Mouse (Mus musculus) testis, postnatal 10 days (tissue): Measurements from ENCODE around the gene Cdc34.
A peak's percentile ranks its signal among the peaks of the same experiment; 100 is the strongest.
"Not testable (repeated sequence)": the region's sequence is repeated elsewhere in the genome, so short reads cannot be mapped to it uniquely, and the experiment has no call there.

Experiments
- DNase-seq: peaks from one replicate; pipeline ENCODE4 v3.0.0; 2021; ENCODE audit warnings: low spot score

The Cdc34 gene

DNA sequence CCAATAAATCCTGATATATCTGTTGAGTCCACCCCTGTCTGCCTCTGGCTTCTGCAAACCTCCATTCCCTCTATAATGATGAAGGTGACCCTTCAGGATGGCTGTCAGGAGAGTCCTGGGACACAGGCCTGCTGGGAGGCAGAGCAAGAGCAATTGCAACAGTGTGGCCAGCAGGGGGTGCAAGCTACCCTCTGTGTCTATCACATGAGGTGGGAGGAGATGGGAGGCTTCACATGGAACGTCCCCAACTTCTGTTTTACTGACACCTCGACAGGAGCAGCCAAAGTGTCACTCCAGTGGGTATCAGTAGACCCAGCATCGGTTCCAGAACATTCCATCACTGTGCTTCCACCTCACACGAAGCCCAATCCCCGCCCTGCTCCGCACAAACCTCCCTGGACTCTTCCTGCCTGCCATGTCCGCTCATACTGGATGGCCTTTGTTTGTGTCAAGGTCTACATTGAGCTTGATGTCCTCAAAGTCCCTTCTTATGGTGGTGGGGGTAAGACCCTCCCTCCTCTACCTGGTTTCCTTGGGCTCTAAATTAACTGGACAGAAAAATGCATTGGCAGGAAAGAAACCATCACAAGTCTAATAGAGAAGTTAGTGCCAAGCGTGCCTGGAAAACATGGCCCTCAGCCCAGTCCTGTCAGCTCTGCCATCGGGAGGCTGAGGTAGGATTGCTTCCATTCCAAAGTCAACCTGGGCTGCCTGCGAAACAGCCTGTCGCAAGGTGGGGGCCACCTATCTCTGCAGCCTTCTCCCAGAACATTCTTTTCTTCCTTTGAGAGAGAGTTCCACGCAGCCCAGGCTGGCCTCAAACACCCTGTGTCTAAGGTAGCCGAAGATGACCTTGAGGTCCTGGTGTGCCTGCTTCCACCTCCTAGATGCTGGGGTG is 13.5 kb downstream of the Cdc34 start:
- peak; percentile 89 for DNase-seq

DNA sequence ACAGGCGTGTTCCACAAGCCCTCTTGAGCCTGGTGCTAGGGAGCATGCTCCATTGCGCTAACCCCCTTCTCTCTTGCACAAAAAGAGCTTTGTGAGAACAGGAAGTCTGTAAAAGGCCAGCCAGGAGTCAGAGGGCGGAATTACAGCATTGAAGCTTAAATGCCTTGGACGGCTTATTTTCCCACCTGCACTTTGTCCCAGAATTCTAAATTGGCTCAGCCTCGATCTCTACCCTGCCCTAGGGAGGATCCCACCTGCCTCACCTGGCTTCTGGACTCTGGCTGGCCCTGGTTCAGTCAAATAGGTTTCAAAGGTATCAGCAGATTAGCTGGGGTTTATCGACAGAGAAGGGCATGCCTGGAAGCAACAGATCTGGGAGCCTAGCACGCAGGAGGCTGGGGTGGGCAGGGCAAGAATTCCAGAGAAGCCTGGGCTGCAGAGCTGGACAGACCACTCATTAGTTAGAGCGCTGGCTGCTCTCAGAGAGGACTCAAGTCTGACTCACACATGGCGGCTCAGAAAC is 14.2 kb downstream of the Cdc34 start:
- no peak for DNase-seq

DNA sequence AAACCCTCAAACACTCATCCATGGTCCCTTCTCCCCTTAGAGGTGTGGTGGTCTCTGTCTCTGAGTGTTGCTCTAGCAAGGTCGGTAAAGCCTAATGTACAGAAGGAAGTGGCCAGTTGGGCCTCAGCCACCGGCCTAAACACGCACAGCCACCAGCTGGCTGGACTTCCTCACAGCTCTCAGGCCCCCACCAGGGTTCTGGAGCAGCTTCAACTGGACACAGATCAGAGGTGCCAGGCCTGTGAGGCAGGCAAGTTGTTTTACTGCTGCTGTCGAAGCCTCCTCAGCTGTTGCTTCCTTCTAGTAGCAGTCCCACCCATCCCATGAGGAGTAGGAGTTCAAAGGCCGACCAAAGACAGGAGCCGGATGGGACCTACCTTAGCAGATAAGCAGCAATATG is 15.9 kb downstream of the Cdc34 start:
- DNase-seq = no peak

DNA sequence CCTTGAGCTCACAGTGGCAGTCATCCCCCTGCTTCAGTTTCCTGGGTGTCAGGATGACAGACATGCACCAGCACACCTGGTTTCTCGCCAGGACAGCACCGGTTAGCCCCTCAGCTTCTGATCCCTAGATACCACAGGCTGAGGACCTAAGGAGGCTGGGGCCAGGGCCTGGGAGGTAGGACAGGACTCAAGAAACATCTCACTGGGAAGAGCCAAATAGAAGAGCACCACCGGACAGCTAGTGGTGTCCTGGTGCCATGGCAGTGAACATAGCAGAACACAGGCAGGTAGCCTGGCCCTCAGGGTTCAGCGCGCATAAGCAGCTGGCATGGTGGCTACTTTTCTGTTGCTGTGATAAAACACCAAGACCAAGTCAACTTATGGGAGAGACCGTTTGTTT is 16.5 kb downstream of the Cdc34 start:
- DNase-seq = no peak

DNA sequence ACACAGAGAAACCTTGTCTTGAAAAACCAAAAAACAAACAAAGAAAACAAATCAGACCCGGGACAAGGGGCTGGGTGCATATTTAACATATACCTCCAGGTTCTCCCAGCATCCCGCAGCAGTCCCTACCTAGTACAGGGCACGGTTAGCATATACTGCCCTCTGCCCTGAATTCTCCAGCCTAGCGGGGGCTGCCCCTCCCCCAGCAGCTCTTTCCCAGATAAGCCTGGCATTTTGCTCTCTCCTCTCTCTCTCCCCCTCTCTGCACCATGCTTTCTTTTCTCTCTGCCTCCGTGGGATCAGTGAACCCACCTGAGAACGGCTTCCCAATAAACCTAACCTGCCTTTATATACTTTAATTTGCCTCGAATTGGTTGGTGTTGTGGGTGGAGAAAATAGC is 18.7 kb downstream of the Cdc34 start:
- no peak for DNase-seq

- no peak for DNase-seq
Measured at GRCm38 (mm10) chr10:79701443-79702129, 19.6 kb downstream of the Cdc34 start.

GRCm38 (mm10) chr10:79702970-79703369 is 21.0 kb downstream of the Cdc34 start:
- not testable (repeated sequence) for DNase-seq

- DNase-seq = no peak
Measured at GRCm38 (mm10) chr10:79703541-79703940, 21.5 kb downstream of the Cdc34 start.

DNA sequence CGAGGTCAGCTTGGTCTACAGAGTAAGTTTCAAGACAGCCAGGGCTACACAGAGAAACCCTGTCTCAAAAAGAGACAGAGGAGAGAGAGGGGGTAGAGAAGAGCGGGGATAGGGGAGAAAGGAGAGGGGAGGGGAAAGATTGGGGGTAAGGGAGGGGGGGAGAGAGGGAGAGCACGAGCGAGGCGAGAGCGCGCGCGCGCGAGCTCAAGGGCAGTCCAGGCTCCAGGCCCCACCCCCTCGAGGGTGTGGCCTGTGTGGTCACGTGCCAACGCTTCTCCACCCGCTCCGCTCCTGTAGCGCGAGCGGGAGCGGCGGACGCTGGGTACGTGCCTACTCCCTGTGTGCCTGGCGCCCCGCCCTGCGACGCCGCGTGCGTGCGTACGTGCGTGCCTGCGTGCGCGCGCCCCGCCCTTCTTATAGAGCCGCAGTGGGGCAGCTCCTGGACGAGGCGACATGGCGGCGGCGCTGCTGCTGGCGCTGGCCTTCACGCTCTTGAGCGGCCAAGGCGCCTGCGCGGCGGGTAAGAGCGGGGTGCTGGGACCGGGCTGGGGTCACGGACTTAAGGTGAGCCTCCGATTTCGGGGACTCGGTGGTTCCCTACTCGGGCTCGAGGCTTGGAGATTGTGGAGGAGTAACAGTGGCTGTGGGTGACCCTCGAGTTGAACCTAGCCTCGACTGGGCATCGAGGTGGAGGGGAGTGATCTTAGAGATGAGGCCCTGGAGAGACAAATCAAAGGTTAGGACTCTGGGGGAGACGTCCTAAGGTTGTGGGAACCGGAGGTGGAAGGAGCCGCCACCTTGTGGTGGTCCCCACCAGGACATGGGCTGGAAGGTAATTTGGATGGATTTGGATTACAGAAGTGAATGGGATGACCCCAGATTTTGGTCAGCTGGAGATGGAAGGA is 22.3 kb downstream of the Cdc34 start, which contains the start of gene Bsg:
Bsg (plus strand) TSS at position 427 of the 905 bp plus-strand sequence.
- DNase-seq = peak; percentile 98

- no peak for DNase-seq
Measured at GRCm38 (mm10) chr10:79704970-79705360, 23.0 kb downstream of the Cdc34 start.

- no peak for DNase-seq
Measured at GRCm38 (mm10) chr10:79705951-79706350, 24.0 kb downstream of the Cdc34 start.

- no peak for DNase-seq
Measured at GRCm38 (mm10) chr10:79706406-79707094, 24.6 kb downstream of the Cdc34 start.

GRCm38 (mm10) chr10:79707162-79707561 is 25.2 kb downstream of the Cdc34 start:
- DNase-seq = no peak

GRCm38 (mm10) chr10:79707759-79708158 is 25.8 kb downstream of the Cdc34 start:
- no peak for DNase-seq

GRCm38 (mm10) chr10:79708668-79709067 is 26.7 kb downstream of the Cdc34 start:
- no peak for DNase-seq

- DNase-seq = no peak
Measured at GRCm38 (mm10) chr10:79709307-79709706, 27.3 kb downstream of the Cdc34 start.

DNA sequence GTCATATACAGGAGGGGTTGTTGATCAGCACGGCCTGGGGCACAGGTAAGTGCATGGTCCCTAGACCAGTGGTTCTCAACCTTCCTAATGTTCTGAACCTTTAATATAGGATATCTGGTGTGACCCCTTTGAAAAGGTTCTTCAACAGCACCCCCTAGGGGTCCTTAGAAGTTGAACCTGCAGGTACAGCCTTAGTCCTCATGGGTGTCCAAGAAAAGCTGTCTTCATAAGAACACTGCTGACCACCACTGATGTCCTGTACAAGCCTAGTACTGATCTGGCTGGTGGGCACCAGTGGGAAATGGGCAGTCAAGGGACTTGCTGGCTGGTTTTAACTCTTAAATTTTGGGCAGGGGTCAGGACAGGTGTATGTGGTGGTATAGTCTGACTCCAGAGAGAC is 30.0 kb downstream of the Cdc34 start:
- no peak for DNase-seq

DNA sequence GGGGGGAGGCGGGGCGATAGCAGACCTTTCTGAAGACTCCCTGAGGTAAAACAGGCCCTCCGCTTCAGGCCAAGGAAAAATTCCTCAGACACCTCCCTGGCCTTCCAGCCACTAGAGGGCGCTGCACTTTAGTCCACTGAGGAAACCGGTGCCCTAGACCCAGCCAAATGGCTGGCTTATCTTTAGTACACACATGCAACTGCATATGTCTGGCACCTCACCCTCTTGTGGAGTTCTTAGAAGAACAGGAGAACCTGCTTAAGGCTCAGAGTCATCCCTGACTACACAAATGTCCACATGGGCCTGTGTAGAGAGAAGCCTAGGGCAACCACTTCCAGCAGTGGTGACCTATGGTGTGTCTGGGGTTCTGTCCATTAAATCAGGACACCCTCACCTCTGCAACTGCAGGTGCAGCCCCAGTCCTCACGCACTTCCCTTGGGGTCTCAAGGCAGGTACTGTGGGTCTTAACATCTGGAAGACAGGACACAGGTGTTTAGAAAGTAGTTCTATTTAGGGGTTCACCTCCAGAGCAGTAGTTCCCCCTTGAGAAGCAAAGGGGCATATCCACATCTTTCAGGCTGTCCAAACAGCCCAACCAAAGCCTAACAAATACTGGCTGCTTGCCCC is 30.6 kb downstream of the Cdc34 start:
- DNase-seq = peak; percentile 93

GRCm38 (mm10) chr10:79713163-79713562 is 31.2 kb downstream of the Cdc34 start:
- no peak for DNase-seq

DNA sequence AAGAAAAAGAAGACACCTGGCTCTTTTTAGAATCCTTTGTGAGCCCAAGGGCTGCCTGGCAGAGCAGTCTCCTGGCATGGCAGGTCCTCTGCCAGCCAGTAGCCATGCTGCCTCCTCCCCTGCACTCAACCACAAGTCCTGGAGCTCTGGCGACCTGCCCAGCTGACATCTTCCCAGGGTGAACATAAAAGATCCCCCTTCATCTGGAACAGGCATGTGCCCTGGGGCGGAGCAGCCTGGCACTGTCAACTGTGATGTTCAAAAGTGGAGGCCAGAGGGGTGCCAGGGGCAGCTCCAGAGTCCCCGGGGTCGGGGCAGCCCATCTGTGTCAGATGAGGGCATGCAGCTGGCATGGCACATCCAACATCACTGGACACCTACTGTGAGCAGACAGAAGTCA is 33.0 kb downstream of the Cdc34 start:
- no peak for DNase-seq
